Mouse (Mus musculus): ENCODE data around the gene Gm14418.
A peak's percentile ranks its signal among the peaks of the same experiment; 100 is the strongest.

The Gm14418 gene

DNA sequence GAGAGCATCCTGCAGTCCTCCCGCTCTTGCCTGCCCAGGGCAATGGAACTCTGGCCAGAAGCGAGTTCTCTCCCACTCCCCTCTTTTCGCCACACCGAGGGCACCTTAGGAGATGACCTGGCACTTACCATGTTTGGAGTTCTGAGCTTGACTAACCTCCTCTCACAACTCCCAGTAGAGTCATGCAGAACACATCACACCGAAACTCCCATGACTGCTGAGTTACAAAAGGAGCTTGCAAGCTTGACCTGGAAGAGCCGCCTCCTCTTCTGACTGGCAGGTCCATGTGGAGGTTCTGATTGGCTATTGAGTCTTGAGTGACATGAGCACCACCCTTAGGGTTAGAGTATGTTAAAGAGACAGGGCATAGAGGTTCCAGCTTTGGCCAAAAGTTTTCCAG, at the start of gene Gm14418:
Gm14418 (minus strand) TSS at position 225 of the 400 bp plus-strand sequence.
- DNase-seq (ENCODE audit: low read depth) = peak; percentile 58
